Mouse (Mus musculus): ENCODE data around the gene Bod1l.

Gene Bod1l

DNA sequence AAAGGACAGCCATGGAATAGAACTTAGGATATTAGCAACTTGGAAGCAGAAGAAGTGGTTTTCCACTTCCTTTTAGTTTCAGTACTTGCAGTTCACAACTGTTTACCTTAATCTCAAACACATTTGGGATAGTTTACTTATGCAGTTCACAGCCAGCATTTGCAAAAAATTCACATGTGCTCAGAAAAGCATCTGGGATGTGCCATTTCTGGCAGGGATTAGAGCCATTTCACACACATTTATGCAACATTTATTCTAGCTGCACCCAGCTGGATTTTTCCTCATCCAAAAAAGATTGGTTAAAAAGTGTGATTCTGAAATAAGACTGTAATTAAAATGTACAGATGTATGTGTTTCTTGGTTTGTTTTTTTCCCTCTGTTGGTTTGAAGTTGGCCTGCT is 49.7 kb downstream of the Bod1l start:
- DNase-seq = no peak

DNA sequence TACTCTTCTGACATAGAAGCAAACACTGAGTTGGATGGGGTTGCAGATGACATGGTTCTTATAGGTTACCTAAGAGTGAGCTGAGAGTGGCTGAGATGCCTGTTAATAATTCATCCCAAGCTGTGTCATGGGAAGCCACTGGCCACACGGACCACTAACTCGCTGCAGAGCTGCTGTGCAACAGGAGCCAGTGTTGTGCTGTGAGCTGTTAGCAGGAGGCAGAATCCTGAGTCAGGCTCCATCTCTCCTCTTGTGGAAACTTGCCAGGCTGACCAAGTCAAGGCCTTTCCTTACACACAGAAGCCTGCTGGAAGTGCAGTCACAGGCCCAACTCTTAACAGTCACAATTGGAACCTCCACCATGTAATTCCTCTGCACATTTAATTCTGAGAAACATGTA is 53.6 kb downstream of the Bod1l start:
- DNase-seq = no peak

DNA sequence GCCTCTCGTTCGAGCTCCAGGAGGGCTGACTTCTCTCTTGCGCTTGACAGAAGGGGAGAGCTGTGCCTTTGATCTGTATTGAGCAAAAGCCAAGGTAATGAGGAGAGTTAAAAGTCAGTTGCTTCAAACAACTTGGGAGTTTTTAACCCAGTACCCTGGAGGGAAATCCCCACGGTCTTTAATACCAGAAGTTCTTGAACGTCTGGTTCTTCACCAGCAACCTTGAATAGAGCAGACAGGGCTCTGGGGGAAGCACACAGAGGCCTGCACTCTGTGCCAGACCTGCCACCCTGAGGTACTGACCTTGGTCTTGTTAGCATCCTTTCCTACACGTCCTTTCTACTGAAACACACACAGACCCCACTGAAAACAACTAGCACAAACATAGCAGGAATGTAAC is 55.2 kb downstream of the Bod1l start:
- no peak for DNase-seq

DNA sequence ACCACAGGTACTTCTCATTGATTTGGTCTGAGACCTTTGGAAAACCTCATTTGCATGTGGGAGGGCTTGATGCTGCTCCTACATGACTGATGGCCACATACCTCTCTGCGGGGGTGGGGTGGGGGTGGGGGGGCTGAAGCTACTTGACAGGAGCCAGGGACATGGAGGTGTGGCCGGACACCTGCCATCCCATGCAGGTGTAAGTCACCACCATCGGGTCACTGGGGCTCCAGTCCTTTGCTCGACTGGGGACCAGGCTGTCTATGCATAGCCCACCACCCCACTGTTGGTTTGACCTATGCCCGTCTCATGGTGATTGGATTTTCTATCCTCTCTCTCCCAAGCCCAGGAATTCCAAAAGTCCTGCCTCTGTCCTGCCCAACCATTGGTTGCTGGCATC is 62.2 kb downstream of the Bod1l start:
- DNase-seq = no peak

DNA sequence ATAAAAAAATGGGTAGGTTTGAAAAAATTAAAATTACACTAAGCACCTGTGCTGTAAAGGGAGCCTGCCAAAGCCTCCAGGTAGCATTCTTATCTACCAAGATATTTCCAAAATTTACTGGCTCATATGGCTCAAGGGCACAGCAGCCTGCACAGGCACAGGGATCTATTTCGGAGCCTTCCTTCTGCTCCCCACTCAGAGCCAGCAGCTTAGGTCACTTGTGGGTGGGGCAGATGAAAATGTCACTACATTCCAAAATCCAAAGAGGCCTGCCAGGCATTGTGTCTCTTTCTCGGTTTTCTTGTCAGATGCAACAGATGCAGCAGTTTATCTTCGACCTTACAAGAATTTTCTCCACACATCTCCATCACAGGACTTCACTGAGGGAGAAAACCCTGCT is 64.1 kb downstream of the Bod1l start:
- no peak for DNase-seq

DNA sequence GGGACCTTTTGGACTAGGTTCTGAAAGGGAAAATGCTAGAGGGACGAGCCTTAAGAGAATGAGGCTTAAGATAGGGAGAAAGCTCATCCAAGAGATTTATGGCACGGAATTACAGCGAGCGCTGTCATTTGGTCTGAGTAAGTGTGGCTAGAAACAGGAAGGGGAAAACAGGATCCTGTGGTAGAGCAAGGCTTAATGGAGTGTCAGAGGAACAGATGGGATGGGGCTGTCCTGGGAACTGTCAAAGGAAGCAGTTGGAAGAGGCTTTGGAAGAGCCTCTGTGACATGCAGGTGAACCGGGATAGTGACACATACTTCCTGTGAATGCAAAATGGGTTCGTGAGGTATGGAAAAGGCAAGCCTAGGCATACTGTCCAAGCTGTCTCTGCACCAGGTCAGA is 68.4 kb downstream of the Bod1l start:
- no peak for DNase-seq

DNA sequence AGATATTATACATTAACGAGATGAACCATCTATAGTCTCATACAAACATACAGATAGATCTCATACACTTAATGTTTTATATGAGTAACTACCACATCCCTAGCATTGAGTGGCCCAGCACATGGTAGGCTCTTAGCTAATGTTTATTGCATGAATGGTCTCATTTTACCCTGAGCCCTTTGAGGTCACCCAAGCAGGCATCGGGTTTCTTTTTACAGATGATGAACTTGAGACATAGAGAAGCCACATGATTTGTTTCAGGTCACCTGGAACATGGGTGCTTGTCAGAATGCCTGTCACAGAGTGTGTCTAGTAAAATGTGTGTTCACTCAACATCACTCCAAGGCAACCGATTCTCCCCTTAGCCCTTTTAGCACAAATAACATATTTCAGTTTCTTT is 68.8 kb downstream of the Bod1l start:
- DNase-seq = no peak

DNA sequence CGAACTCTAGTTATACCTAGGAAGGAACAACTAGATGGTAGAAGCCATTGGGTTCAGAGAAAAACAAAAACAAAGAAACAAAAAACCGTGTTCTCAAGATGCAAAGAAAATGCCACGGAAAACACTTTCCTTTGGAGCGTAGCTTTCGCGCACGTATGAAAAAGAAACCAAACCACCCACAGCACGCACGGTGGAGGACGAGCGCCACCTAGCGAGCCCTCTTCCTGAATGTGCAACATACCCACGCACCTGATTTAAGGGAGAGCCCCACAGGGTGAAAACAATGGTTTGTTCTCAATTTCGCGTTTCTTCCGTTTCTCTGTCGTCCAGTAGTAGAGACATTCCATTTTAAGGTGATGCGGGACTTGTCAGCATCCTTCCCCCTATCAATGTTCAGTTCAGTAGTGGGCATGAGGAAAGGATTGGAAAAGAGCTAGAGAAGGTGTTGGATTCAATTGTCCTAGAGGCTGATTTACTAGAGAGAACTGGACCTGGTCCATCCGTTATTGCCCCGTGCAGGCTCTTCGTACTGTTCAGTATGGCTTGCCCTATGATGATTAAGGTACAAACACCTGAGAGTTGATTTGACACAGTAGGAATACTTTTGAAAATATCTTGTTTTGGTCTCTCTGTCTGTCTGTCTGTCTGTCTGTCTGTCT is 75.6 kb downstream of the Bod1l start:
- DNase-seq = peak; percentile 81

DNA sequence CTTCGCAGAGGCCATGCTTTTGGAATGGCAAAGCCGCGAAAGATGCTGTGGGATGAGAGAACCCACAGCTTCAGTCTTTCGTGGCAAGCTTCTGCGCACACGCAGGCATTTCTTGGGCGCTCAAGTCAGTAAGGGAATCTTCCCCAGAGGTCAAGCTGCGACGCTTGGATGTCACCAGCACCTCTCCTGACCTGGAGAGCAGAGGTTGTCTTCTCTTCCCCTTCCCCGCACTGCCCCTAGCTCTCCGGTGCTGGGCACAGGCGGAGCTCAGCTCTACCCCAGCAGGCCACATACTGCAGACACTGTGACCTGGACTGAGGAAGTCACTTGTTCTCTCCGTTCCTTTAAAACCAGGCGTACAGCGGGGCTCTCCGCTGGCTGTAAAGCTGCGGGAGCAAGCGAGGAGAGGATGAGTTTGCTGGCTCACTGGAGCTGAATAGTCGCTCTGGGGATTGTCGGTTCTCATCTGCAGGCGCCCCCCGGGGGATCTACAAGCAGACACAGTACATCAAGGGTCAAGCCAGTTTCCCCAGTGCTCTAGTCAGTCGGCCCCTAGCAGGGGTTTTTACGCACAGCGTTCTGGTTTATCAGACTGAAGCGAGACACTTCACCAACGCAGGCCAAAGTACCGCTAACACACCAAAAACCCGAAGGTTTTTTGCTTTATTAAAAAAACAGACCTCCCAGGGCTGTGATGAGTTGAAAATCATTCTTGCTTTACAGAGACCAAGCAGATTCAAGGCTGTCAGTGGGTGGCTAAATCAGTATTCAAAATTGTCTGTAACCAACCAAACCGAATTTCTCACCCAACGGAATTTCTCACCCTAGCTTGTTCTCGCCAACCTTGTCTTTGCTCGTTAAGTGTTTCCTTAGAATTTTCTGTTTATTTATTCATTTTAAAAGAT is 76.6 kb downstream of the Bod1l start:
- no peak for DNase-seq

DNA sequence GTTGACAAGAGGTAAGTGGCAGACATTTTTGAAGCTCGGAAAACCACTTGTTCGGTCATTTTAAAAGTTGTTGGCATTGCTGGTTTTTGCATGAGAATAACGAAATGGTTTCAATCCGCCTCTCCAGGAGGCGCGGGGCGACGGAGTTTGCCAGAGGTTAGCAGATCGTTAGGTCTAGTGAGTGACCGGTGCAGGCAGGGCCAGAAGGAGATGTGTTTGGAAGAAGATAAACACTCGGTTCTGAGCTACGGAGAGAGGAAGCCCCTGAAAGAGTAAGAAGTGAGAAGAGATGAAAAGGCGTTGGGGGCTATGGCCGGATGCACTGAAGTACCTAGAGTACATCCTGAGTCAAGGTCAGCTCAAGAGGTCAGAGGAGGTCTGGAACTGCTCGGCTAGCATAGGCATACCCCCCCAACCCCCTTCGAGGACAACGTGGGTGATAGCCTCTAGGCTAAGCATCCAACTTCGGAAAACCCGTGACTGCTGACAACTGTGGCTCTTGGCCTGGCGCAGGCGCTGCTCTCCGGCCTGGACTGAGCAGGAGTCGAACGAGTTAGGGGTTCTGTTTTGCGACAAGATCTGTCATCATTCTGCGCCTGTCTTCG is 77.6 kb downstream of the Bod1l start:
- DNase-seq = no peak

DNA sequence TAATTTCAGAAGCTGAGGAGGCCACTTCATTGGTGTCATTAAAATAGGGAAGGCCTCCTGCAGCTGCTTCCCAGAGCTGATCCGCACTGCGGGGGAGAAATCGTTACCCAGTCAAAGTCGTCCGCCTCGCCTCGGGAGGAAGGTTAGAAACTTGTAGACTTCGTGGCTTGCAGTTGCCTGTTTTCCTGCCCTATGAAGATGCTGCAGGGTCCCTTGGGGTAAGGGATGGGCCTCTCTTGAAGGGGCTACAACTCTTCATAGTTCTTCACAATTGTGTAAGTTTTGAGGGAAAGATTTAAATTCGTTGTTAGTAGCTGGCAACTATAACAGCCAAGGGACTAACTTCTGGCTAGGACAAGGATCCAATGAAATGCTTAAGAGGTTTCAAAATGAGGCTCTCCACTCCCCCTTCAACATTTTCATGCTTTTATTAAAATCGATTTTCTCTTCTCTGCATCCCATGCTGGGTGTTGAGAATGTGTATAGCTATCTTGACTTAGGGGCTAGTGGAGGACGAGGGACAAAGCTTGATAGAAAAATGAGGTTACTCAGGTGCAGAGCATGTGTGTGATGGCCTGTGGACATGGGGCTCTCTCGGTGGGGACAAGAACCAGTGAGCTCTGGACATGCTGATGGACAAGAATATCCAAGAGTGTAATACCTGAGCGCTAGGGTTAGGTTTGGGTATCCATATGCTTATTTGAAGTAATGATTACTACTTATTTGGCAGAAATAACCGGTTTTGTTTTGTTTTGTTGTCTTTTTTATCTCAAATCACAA is 78.3 kb downstream of the Bod1l start:
- DNase-seq = no peak

DNA sequence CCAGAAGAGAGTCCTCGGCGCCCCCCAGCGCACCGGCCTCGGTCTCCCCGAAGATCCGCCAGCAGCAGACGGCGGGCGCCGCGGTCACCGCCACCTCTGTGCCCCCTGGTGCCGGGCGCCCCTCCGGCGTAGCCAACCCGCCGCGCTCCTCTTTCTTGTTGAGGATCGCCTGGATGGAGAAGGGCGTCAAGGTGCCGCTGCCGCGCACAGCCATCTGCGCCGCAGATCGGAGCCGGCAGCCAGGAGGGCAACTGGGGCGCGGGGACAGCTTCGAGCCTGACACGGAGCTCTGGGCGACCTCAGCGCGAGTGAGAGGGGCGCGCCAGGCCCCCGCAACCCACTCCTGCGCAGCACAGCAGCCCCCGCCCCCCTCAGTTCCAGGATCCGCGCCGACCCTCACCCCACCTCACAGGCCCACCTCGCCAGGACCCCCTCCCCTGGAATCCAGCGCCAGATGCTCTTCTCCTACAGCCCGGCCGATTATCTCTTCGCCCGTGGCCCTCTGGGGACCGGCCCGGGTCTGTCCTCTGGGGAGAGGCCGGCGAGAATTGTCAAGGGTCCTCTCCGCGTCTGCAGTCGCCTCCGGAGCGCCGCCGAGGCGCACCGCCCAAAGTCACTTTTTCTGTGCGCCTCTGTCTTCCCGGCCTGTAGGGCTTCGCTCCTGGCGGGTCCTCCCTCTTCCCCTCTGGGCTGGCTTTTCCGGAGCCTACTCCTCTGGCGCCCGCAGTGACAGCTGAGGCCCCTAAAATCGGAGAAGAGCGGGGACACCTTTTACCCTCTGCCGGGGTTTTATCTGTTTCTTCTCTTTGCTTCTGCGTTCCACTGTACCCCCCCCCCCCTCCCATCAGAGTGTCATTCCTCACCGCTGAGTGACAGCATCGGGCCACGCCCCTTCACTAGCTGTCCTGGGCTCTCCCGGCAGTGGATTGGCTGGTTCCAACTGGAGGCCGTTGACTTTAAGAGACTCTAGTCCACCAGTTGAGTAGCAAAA is 80.1 kb downstream of the Bod1l start, which contains the start of gene Nkx3-2:
Gene Nkx3-2 (minus strand): TSS at position 771 of the 991 bp plus-strand sequence.
- DNase-seq = no peak

DNA sequence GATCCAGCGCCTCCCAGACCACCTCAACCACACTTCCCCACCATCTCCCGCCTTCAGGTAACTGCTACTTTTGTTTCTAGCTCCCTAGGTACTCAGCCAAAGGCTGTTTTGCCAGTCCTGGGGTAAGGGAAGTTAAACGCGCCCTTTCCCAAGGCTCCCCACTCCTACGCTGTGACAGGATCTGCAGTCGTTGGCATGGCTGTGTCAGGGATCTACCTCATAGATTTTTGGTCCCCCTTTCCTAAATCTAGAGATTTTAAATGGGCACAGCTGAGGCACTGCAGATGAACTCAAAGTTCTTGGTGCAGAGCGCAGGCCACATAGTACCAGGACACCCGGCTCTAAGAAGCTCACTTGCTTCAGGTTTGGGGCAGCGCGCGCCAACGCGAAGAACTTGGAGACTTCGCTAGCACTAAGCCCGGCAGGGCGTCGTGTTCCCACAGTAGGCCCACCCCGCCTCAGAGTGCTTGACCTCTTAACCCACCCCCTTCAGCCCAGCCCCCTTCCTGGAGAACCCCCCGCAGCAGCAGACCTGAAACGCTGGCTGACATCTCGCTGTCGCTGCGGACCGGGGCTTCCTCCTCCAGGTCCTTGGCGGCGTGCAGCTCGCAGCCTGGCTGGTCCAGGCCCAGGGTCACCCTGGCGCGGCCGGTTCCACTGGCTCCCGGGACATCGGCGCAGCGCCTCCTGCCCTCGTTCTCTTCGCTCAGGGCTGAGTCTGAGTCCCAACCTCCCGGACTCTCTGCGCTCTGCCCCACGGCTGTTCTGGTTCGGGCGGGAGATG is 81.0 kb downstream of the Bod1l start:
- no peak for DNase-seq

DNA sequence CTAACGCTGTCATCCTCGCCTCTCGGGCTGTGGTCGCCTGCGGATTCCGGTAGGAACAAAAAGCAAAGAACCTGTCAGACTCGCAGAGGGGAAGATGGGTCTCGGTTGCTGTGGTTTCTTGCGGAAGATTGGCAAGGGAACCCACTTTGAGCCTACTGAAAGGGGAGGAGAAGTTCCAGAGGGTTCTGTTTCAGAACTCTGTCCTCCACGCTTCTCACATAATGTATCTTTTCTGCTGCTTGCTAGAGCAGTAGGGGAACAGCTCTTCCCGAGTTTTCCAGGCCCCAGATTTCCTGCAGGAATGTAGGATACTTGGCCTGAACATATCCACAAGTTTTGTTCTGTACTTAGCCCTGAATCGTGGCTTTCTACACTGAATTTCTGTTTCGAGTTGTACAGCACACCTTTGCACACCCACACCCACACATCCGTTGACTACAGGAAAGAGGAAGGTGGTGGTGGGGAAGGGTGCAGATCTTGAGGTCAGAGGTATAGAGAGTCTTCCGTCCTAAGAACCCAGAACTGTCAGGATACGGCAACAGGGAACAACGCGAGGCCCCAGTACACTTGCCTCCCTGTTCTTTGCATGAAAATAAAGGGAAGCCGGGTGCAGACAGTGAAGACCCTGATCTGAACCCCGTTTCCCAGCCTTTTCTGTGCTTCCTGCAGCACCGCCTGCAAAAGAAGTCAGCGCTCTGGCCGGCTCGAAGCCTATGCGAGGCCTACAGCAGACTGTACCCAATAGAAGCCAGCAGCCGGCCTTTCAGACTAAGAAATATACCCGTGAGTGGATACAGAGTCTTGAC is 81.8 kb downstream of the Bod1l start:
- no peak for DNase-seq

DNA sequence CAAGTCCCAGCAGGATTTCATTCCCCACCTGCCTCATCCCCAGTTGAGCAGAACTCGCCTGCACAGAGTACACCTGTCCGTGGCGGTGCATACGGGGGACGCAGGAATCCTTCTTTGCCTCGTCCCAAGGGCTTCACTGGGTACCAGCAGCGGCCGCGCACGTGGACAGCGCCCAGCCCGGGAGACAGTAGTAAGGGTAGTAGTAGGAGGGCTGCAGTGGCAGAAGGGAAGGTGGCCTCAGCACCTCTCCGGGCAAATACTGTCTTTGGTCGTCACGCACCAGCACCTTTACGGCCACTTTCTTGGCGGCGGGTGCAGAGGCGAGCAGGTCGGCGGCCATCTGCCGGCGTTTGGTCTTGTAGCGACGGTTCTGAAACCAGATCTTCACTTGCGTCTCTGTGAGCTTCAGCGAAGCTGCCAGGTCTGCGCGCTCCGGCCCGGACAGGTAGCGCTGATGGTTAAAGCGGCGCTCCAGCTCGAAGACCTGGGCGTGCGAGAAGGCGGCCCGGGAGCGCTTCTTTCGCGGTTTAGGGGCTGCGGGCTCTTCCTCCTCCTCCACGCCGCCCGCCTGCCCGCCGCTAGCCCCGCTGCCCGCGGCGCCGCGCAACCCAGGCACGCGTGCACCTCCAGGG is 82.5 kb downstream of the Bod1l start:
- no peak for DNase-seq

DNA sequence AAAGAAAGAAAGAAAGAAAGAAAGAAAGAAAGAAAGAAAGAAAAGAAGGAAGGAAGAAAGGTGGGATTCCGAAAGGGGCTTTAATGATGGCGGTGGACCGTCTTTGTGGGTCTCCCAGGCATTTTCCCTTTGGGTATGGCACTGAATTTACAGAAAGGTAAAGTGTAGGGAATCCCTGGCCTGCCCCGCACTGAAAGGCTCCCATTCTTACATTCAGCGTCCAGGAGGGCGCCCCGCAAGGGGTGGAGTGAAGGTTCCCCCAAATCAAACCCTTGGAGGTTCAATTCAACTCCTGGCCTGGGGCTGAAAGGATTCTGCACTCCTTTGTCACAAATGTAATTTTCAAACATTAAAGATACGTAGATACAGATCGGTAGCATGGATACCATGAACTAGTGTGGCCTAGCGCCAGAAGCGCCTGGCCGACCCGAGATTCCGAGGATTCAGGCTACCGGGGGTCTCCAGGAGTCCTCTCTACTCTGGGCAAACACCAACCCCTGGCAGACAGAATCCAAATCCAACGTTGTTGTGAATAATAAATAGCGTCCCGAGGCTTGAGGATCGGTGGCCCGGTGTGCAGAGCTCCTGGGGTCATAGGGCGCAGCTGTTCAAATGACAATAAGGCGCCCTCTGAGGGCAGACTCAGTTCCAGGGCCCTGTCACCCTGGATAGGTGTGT is 83.1 kb downstream of the Bod1l start:
- DNase-seq = no peak

DNA sequence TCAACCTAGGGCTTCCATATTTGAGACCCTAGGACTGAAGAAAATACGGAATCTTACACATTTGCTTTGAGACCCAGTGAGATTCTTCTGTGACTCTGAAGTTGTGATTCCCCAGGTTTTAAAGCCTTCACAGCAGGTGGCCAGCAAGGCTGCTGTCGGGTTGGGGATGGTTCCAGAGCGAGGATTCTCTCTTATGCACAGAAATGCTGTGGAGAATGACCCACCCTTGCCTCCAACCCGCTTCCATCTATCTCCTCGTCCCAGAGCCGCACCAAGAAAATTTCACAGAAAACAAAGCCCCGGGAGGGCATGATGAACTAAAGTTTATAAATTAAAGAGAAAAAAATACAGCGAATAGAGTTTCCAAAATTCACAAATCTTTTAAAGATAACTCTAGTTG is 84.0 kb downstream of the Bod1l start:
- no peak for DNase-seq

DNA sequence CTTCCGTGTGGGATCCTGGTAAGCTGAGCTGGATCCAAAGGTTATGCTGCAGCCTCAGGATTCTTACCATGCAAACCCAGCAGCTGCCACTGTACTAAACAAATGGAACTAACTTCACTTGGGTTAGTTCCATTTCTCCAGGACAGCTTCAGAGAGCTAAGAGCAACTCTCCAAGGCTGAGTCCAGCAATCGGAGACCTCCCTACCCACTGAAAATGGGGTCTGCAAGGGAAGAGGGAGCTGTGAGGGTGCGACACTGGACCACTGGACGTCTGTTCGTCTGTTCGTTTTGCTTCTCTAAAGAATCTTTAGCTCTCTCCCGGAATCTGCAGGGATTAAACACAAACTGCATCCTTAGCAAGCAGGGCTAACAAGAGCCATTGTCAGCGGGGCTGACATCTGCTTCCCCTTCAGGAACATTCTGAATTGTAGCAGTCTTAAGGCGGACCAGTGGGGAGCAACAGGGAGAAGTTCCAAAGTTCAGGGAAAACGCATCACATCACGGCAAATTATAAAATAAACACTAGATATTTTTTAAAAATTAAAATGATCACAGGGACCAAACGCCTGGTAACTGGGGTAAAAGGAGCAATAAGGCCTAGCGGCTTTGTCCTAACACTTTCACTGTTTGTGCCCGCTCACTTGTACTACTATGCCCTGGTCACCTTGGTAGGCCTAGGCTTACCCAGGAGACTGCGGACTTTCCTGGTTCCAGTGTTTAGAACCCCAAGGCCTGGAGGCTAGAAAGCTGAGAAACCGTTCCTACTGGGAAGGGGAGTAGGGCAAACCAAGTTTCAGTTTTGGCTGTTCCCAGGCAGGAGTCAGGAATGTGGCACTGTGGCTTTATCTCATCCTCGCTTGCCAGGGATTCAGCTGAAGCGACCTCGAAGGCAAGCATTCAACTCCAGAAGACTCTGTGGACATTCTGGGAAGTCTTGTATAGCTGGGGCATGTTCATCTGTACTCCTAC is 85.2 kb downstream of the Bod1l start:
- DNase-seq = no peak

Measured in liver (tissue).